Mouse (Mus musculus) thymus, adult 2 months (tissue): Measurements from ENCODE around the gene Gse1. TPM values are rescaled to one million over a fixed set of nuclear protein-coding genes. Genes with fewer than 3 reads are reported as not detected.

Experiments used
- DNase-seq: peaks from one replicate; pipeline ENCODE4 v3.0.0; 2021
- H3K27ac ChIP-seq: fragments of 200-500 bp; 2 replicates; pipeline ENCODE4 v1.5.1; 2012; ENCODE audit warnings: low read length, control low read depth; ENCODE audit not compliant: control insufficient read depth, insufficient read depth
- H3K27me3 ChIP-seq: fragments of 200-500 bp; 2 replicates; pipeline ENCODE4 v1.6.1; 2012; ENCODE audit warnings: mild to moderate bottlenecking, low read length, moderate library complexity, mixed read lengths; ENCODE audit not compliant: control insufficient read depth, insufficient read depth
- H3K36me3 ChIP-seq: fragments of 200-500 bp; 2 replicates; pipeline ENCODE4 v1.6.1; 2012; ENCODE audit warnings: mild to moderate bottlenecking, low read length, moderate library complexity; ENCODE audit not compliant: control insufficient read depth, insufficient read depth
- H3K4me1 ChIP-seq: fragments of 200-500 bp; replicated peaks from 2 replicates; pipeline ENCODE4 v1.6.1; 2012; ENCODE audit warnings: low read length; ENCODE audit not compliant: control insufficient read depth, insufficient read depth
- H3K4me3 ChIP-seq: fragments of 200-500 bp; 2 replicates; pipeline ENCODE4 v1.5.1; 2012; ENCODE audit warnings: mild to moderate bottlenecking, low read length, control low read depth, moderate library complexity; ENCODE audit not compliant: control insufficient read depth, insufficient read depth
- CTCF ChIP-seq: fragments of 200-500 bp; IDR thresholded peaks from 2 replicates; pipeline ENCODE4 v1.5.1; 2012; ENCODE audit warnings: mild to moderate bottlenecking, control low read depth, low read length, moderate library complexity, borderline replicate concordance; ENCODE audit not compliant: control insufficient read depth, poor library complexity, insufficient read depth; ENCODE audit errors: extremely low read depth
- POLR2A ChIP-seq: fragments of 200-500 bp; IDR thresholded peaks from 2 replicates; pipeline ENCODE4 v1.6.1; 2012; ENCODE audit warnings: mild to moderate bottlenecking, low read length, control low read depth, moderate library complexity; ENCODE audit not compliant: control insufficient read depth, poor library complexity, insufficient read depth; ENCODE audit errors: extremely low read depth
- WGBS: fragments of 180-500 bp; shearing (Covaris S2); methylation state at CpG from one replicate; pipeline ENCODE4 v1.1.7; 2018; 5-methylcytosine and 5-hydroxymethylcytosine counted together
- polyA plus RNA-seq: library from polyadenylated mRNA; depleted of rRNA; stranded (reverse); fragments of >200 nt; gene quantifications from 2 replicates; pipeline ENCODE4 v1.2.3, GENCODE M21; 2012

Gene Gse1
- polyA plus RNA-seq, 1 experiment: 202 TPM

- TF ChIP-seq CTCF (peak; percentile 70; the same call in 1 of the 2 replicates), POLR2A (no peak)
- H3K27me3 ChIP-seq: no peaks in the 10 kb centered on the region
- no peak overlapping the region for H3K27ac ChIP-seq
- H3K36me3 ChIP-seq: peaks cover 19% of the 10 kb centered on the region
- H3K4me3 ChIP-seq: no peak overlapping the region
- peaks cover 77% of the 10 kb centered on the region for H3K4me1 ChIP-seq
- peak; percentile 72 for DNase-seq
- 84% methylated on average over 24 of the region's 24 CpGs for WGBS
Observed at GRCm38 (mm10) chr8:120553441-120554123, 325.3 kb downstream of the Gse1 start.

GRCm38 (mm10) chr8:120554466-120555039 is 326.3 kb downstream of the Gse1 start:
- DNase-seq: no peak
- no peak overlapping the region for H3K4me3 ChIP-seq
- no peak for TF ChIP-seq CTCF
- TF ChIP-seq POLR2A: no peak
- no peak overlapping the region for H3K27ac ChIP-seq
- H3K27me3 ChIP-seq: no peaks in the 10 kb centered on the region
- H3K4me1 ChIP-seq: peaks cover 82% of the 10 kb centered on the region
- WGBS: 98% methylated on average over 18 of the region's 18 CpGs
- peaks cover 26% of the 10 kb centered on the region for H3K36me3 ChIP-seq

- no peaks in the 10 kb centered on the region for H3K27me3 ChIP-seq
- no peak overlapping the region for H3K4me3 ChIP-seq
- peaks cover 26% of the 10 kb centered on the region for H3K36me3 ChIP-seq
- H3K27ac ChIP-seq: no peak overlapping the region
- WGBS: 94% methylated on average over 20 of the region's 20 CpGs
- no peak for DNase-seq
- TF ChIP-seq CTCF (no peak), POLR2A (no peak)
- peaks cover 76% of the 10 kb centered on the region for H3K4me1 ChIP-seq
Observed at GRCm38 (mm10) chr8:120556198-120556892, 328.1 kb downstream of the Gse1 start.

GRCm38 (mm10) chr8:120557170-120557965 is 329.1 kb downstream of the Gse1 start:
- Histone ChIP-seq H3K27ac (no peak overlapping the region), H3K4me1 (peaks cover 76% of the 10 kb centered on the region)

GRCm38 (mm10) chr8:120558162-120558561 is 329.9 kb downstream of the Gse1 start:
- TF ChIP-seq CTCF: no peak
- TF ChIP-seq POLR2A: no peak
- H3K4me3 ChIP-seq: no peak overlapping the region
- H3K27ac ChIP-seq: no peak overlapping the region
- DNase-seq: no peak
- peaks cover 33% of the 10 kb centered on the region for H3K36me3 ChIP-seq
- peaks cover 75% of the 10 kb centered on the region for H3K4me1 ChIP-seq
- H3K27me3 ChIP-seq: no peaks in the 10 kb centered on the region
- 61% methylated on average over 4 of the region's 4 CpGs for WGBS

More at GRCm38 (mm10) chr8:120557170-120557965, 329.1 kb downstream of the Gse1 start:
- Histone ChIP-seq H3K36me3 (peaks cover 26% of the 10 kb centered on the region), H3K27me3 (no peaks in the 10 kb centered on the region), H3K4me3 (no peak overlapping the region)
- DNase-seq: peak; percentile 59
- TF ChIP-seq CTCF: no peak
- TF ChIP-seq POLR2A: no peak
- 42% methylated on average over 15 of the region's 15 CpGs for WGBS

- 96% methylated on average over 11 of the region's 11 CpGs for WGBS
- TF ChIP-seq POLR2A: no peak
- TF ChIP-seq CTCF: no peak
- no peaks in the 10 kb centered on the region for H3K27me3 ChIP-seq
- no peak overlapping the region for H3K4me3 ChIP-seq
- H3K36me3 ChIP-seq: peaks cover 39% of the 10 kb centered on the region
- DNase-seq: no peak
- peaks cover 70% of the 10 kb centered on the region for H3K4me1 ChIP-seq
- no peak overlapping the region for H3K27ac ChIP-seq
Observed at GRCm38 (mm10) chr8:120559654-120560053, 331.4 kb downstream of the Gse1 start.
